Mouse (Mus musculus) heart, embryonic 16.5 days (tissue): Measurements from ENCODE around the gene App. TPM values are rescaled to one million over a fixed set of nuclear protein-coding genes. Genes with fewer than 3 reads are reported as not detected.

Experiments used
- ATAC-seq: fragments of 200-750 bp; cut with Nextera tagmentation; replicated peaks from 2 replicates; pipeline ENCODE4 v1.8.0; 2017; ENCODE audit warnings: moderate number of reproducible peaks; ENCODE audit not compliant: insufficient read depth, low FRiP score; ENCODE audit errors: extremely low read depth
- H3K27ac ChIP-seq: fragments of 300-500 bp; sonication (generic); 2 replicates; pipeline ENCODE4 v1.5.1; 2014; ENCODE audit warnings: mild to moderate bottlenecking, low read length, control low read depth, moderate library complexity
- H3K27me3 ChIP-seq: fragments of 300-500 bp; sonication (generic); 2 replicates; pipeline ENCODE4 v1.6.1; 2014; ENCODE audit warnings: low read length, mixed read lengths; ENCODE audit not compliant: control insufficient read depth, insufficient read depth
- H3K36me3 ChIP-seq: fragments of 300-500 bp; sonication (generic); 2 replicates; pipeline ENCODE4 v1.6.1; 2014; ENCODE audit not compliant: control insufficient read depth, insufficient read depth
- H3K4me1 ChIP-seq: fragments of 300-500 bp; sonication (generic); 2 replicates; pipeline ENCODE4 v1.6.1; 2014; ENCODE audit warnings: low read length, mixed read lengths; ENCODE audit not compliant: control insufficient read depth, insufficient read depth
- H3K4me2 ChIP-seq: fragments of 300-500 bp; sonication (generic); 2 replicates; pipeline ENCODE4 v1.6.1; 2014; ENCODE audit warnings: low read depth, mild to moderate bottlenecking, control low read depth, low read length
- H3K4me3 ChIP-seq: fragments of 300-500 bp; sonication (generic); 2 replicates; pipeline ENCODE4 v1.5.1; 2014; ENCODE audit warnings: mild to moderate bottlenecking, control low read depth, low read length
- H3K9ac ChIP-seq: fragments of 300-500 bp; sonication (generic); 2 replicates; pipeline ENCODE4 v1.6.1; 2014; ENCODE audit warnings: low read length, control low read depth
- H3K9me3 ChIP-seq: fragments of 300-500 bp; sonication (generic); replicated peaks from 2 replicates; pipeline ENCODE4 v1.6.1; 2016; ENCODE audit warnings: low read length; ENCODE audit not compliant: control insufficient read depth
- WGBS: fragments of 180-500 bp; shearing (Covaris S2); extraction: QIAGEN DNeasy Blood & Tissue Kit; methylation state at CpG from one replicate; pipeline ENCODE4 v1.1.7; 2014; 5-methylcytosine and 5-hydroxymethylcytosine counted together
- polyA plus RNA-seq: library from polyadenylated mRNA; unstranded; fragments of >200 nt; fragmentation: Nextera tagmentation; extraction: Ambion mirVana; gene quantifications from 2 replicates; pipeline ENCODE4 v1.2.1, GENCODE M21; 2015

The App gene
- polyA plus RNA-seq, 1 experiment from 2014 or later = 187 TPM

- peaks cover 36% of the 10 kb centered on the region for H3K4me1 ChIP-seq
- H3K27ac ChIP-seq = no peak overlapping the region
- H3K36me3 ChIP-seq = no peaks in the 10 kb centered on the region
- 83% methylated on average over 11 of the region's 11 CpGs for WGBS
- H3K9ac ChIP-seq = no peak overlapping the region
- no peak for ATAC-seq
- H3K27me3 ChIP-seq = no peaks in the 10 kb centered on the region
- no peak overlapping the region for H3K4me2 ChIP-seq
- H3K9me3 ChIP-seq = no peaks in the 10 kb centered on the region
- H3K4me3 ChIP-seq = no peak overlapping the region
These were observed 28.2 kb downstream of the App start for GRCm38 (mm10) chr16:85145369-85145768.

- Histone ChIP-seq H3K27me3 (no peaks in the 10 kb centered on the region), H3K4me3 (no peak overlapping the region), H3K4me1 (peaks cover 32% of the 10 kb centered on the region), H3K9ac (no peak overlapping the region), H3K36me3 (no peaks in the 10 kb centered on the region), H3K27ac (no peak overlapping the region), H3K4me2 (no peak overlapping the region), H3K9me3 (no peaks in the 10 kb centered on the region)
- WGBS = 83% methylated on average over 6 of the region's 6 CpGs
- no peak for ATAC-seq
These were observed 29.2 kb downstream of the App start for GRCm38 (mm10) chr16:85144401-85144800.

- 83% methylated on average over 3 of the region's 3 CpGs for WGBS
- Histone ChIP-seq H3K9me3 (no peaks in the 10 kb centered on the region), H3K4me1 (peaks cover 26% of the 10 kb centered on the region), H3K9ac (no peak overlapping the region), H3K4me3 (no peak overlapping the region), H3K27me3 (no peaks in the 10 kb centered on the region), H3K4me2 (no peak overlapping the region), H3K36me3 (no peaks in the 10 kb centered on the region), H3K27ac (no peak overlapping the region)
- ATAC-seq = no peak
These were observed 29.7 kb downstream of the App start for GRCm38 (mm10) chr16:85143863-85144262.

GRCm38 (mm10) chr16:85143188-85143587, 30.4 kb downstream of the App start:
- ATAC-seq = no peak
- Histone ChIP-seq H3K4me2 (no peak overlapping the region), H3K9me3 (no peaks in the 10 kb centered on the region), H3K27ac (no peak overlapping the region), H3K4me3 (no peak overlapping the region), H3K36me3 (no peaks in the 10 kb centered on the region), H3K4me1 (peaks cover 21% of the 10 kb centered on the region), H3K9ac (no peak overlapping the region), H3K27me3 (no peaks in the 10 kb centered on the region)
- WGBS = 69% methylated on average over 3 of the region's 3 CpGs

- Histone ChIP-seq H3K9me3 (no peaks in the 10 kb centered on the region), H3K27me3 (no peaks in the 10 kb centered on the region), H3K4me2 (no peak overlapping the region), H3K4me3 (no peak overlapping the region), H3K4me1 (peaks cover 12% of the 10 kb centered on the region; the same call in 1 of the 2 replicates), H3K27ac (no peak overlapping the region), H3K36me3 (no peaks in the 10 kb centered on the region), H3K9ac (no peak overlapping the region)
- ATAC-seq = no peak
- WGBS = 78% methylated on average over 4 of the region's 4 CpGs
These were observed 32.2 kb downstream of the App start for GRCm38 (mm10) chr16:85141404-85141803.

- Histone ChIP-seq H3K27ac (no peak overlapping the region), H3K9me3 (no peaks in the 10 kb centered on the region), H3K36me3 (no peaks in the 10 kb centered on the region), H3K4me1 (peaks cover 13% of the 10 kb centered on the region), H3K4me3 (no peak overlapping the region), H3K9ac (no peak overlapping the region), H3K4me2 (no peak overlapping the region), H3K27me3 (no peaks in the 10 kb centered on the region)
- WGBS = 65% methylated on average over 9 of the region's 9 CpGs
- no peak for ATAC-seq
These were observed 34.4 kb downstream of the App start for GRCm38 (mm10) chr16:85139178-85139604.

- Histone ChIP-seq H3K4me2 (peak overlapping the region; percentile 19; the same call in 1 of the 2 replicates), H3K9me3 (no peaks in the 10 kb centered on the region), H3K27ac (peak overlapping the region; percentile 62), H3K36me3 (no peaks in the 10 kb centered on the region), H3K9ac (peak overlapping the region; percentile 13; the same call in 1 of the 2 replicates), H3K4me1 (peaks cover 31% of the 10 kb centered on the region), H3K4me3 (no peak overlapping the region), H3K27me3 (no peaks in the 10 kb centered on the region)
- ATAC-seq = no peak
- 30% methylated on average over 11 of the region's 11 CpGs for WGBS
These were observed 36.2 kb downstream of the App start for GRCm38 (mm10) chr16:85137348-85137747.

GRCm38 (mm10) chr16:85136046-85136445, 37.5 kb downstream of the App start:
- 61% methylated on average over 4 of the region's 4 CpGs for WGBS

GRCm38 (mm10) chr16:85133468-85133881, 40.1 kb downstream of the App start:
- no peaks in the 10 kb centered on the region for H3K27me3 ChIP-seq
- H3K9ac ChIP-seq = peak overlapping the region; percentile 57; the same call in 1 of the 2 replicates
- H3K36me3 ChIP-seq = no peaks in the 10 kb centered on the region
- H3K9me3 ChIP-seq = no peaks in the 10 kb centered on the region
- H3K4me2 ChIP-seq = peak overlapping the region; percentile 65
- peaks cover 47% of the 10 kb centered on the region for H3K4me1 ChIP-seq
- 20% methylated on average over 5 of the region's 5 CpGs for WGBS
- H3K27ac ChIP-seq = peak overlapping the region; percentile 93
- ATAC-seq = peak; percentile 91
- peak overlapping the region; percentile 45 for H3K4me3 ChIP-seq

More at GRCm38 (mm10) chr16:85136046-85136445, 37.5 kb downstream of the App start:
- no peaks in the 10 kb centered on the region for H3K36me3 ChIP-seq
- no peak overlapping the region for H3K9ac ChIP-seq
- no peak overlapping the region for H3K4me2 ChIP-seq
- H3K27ac ChIP-seq = no peak overlapping the region
- no peaks in the 10 kb centered on the region for H3K9me3 ChIP-seq
- H3K27me3 ChIP-seq = no peaks in the 10 kb centered on the region
- ATAC-seq = no peak
- no peak overlapping the region for H3K4me3 ChIP-seq
- H3K4me1 ChIP-seq = peaks cover 34% of the 10 kb centered on the region
